Mouse (Mus musculus): ENCODE data around the gene Brms1l. TPM values are rescaled to one million over a fixed set of nuclear protein-coding genes. Genes with fewer than 3 reads are reported as not detected.

Gene Brms1l
- polyA plus RNA-seq, 1 experiment from 2014 or later = 31.6 TPM

DNA sequence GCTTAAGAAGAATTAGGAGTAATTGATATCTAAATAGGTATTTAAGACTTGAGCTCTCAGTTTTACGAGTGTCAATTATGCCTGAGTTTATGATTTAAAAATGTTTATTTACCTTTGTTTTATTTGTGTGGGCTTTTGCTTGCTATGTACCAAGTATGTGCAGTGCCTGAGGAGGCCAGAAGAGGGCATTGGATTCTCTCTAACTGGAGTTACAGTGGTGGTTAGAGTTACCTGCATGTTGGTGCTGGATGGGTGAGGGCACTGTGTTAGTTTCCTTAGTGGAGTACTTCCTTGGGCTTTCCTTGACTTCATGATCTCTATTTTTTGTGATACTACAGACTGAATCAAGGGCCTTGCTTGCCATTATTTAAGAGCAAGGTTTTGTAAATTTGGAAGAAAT lies 10.6 kb downstream of the Brms1l start:
- 73% methylated on average over 1 of the region's 1 CpGs for WGBS
- Histone ChIP-seq H3K27me3 (ENCODE audit: control insufficient read depth, insufficient read depth, low read length) (no peaks in the 10 kb centered on the region), H3K4me1 (ENCODE audit: control insufficient read depth, insufficient read depth, low read length) (no peaks in the 10 kb centered on the region), H3K4me2 (replicated peaks; ENCODE audit: low read depth, low read length) (no peak overlapping the region), H3K9ac (ENCODE audit: low read depth, low read length) (no peak overlapping the region), H3K27ac (ENCODE audit: low read depth, low read length) (no peak overlapping the region), H3K36me3 (ENCODE audit: control insufficient read depth, insufficient read depth, low read length) (peaks cover 33% of the 10 kb centered on the region), H3K4me3 (ENCODE audit: low read length) (no peak overlapping the region), H3K9me3 (ENCODE audit: control insufficient read depth, low read length) (no peaks in the 10 kb centered on the region)
- ATAC-seq (ENCODE audit: low FRiP score, low TSS enrichment) = 0 out of 2 replicates have a peak, but pooled peaks have one; percentile 35

DNA sequence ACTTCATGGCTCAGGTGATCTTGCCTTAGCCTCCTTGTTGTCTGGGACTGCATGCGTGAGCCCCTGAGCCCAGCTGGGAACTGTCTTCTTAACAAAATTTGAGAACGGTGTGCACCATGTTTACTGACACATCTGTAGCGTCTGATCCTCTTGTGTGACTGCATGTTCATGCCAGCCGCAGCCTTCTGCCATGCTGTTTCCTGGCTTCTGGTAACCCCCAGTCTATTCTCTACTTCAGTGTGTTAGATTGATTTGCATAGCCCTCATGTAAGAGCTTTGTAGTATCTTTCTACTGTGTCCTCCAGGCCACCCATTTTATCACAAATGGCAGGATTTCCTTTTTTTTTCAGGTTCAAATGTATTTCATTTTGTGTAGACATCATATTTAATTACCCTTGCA lies 11.7 kb downstream of the Brms1l start:
- WGBS = 97% methylated on average over 4 of the region's 4 CpGs
- no peak for ATAC-seq (ENCODE audit: low FRiP score, low TSS enrichment)
- Histone ChIP-seq H3K9me3 (ENCODE audit: control insufficient read depth, low read length) (no peaks in the 10 kb centered on the region), H3K9ac (ENCODE audit: low read depth, low read length) (no peak overlapping the region), H3K27me3 (ENCODE audit: control insufficient read depth, insufficient read depth, low read length) (no peaks in the 10 kb centered on the region), H3K27ac (ENCODE audit: low read depth, low read length) (no peak overlapping the region), H3K4me1 (ENCODE audit: control insufficient read depth, insufficient read depth, low read length) (no peaks in the 10 kb centered on the region), H3K4me2 (replicated peaks; ENCODE audit: low read depth, low read length) (no peak overlapping the region), H3K36me3 (ENCODE audit: control insufficient read depth, insufficient read depth, low read length) (peaks cover 23% of the 10 kb centered on the region), H3K4me3 (ENCODE audit: low read length) (no peak overlapping the region)

DNA sequence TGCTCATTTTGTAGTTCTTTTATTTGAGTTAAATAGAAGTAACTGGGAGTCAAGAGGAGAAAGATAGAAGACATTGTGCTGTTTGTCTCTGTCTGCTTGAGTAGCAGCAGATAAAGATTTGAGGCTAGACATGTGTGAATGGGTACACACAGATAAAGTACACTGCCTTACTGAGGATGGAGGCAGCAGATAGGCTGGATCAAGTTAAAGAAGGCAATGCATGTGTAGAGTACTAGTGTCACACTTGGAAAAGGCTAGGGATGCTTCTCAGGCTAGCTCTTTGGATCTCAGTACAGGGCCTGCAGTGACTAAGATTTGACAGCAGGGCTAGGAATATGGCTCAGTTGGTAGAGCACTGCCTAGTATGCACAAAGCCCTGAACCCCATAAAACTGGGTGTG lies 14.5 kb downstream of the Brms1l start:
- ATAC-seq (ENCODE audit: low FRiP score, low TSS enrichment) = no peak
- Histone ChIP-seq H3K27ac (ENCODE audit: low read depth, low read length) (no peak overlapping the region), H3K4me1 (ENCODE audit: control insufficient read depth, insufficient read depth, low read length) (no peaks in the 10 kb centered on the region), H3K4me2 (replicated peaks; ENCODE audit: low read depth, low read length) (no peak overlapping the region), H3K9me3 (ENCODE audit: control insufficient read depth, low read length) (peaks cover under 1% of the 10 kb centered on the region; the same call in 1 of the 2 replicates), H3K36me3 (ENCODE audit: control insufficient read depth, insufficient read depth, low read length) (peaks cover 13% of the 10 kb centered on the region), H3K4me3 (ENCODE audit: low read length) (no peak overlapping the region), H3K27me3 (ENCODE audit: control insufficient read depth, insufficient read depth, low read length) (no peaks in the 10 kb centered on the region), H3K9ac (ENCODE audit: low read depth, low read length) (no peak overlapping the region)

DNA sequence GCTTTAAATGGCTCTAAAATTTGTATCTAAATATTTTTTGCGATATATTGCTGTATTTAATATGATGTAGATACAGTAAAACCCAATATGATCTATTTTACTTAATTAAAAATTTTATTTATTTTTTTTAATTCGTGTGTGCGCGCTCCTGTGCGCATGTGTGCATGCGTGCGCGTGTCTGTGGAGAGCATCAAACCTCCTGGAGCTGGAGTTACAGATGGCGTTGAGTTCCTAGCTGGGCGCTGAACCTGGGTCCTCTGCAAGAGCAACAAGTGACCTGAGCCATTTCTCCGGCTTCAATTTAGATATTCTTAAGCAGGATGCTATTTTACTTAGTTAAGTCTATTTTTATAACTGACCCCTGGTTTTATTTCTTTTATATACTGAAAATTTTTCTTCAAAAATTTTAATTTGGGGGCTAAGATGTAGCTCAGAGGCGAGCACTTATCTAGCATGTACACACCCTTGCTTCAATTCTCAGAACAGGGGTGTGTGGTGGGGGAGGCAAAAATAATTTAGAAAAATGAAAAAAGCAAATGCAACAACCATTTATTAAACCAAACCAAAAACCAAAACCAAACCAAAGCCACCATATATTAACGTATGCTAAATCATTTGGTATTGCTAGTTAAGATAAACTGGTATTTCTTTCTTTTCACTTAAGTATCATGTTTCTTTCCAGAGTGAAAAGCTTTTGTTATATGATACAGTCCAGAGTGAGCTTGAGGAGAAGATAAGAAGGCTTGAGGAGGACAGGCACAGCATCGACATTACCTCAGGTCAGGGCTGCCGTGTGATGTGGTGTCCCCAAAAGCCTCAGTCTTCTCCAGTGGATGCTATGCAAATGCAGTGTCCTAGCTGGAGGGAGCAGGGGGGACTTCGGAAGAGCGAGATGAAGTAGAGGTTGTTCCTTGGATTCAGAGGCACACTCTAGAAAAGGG lies 23.6 kb downstream of the Brms1l start:
- no peak overlapping the region for H3K9ac ChIP-seq (ENCODE audit: low read depth, low read length)
- H3K9me3 ChIP-seq (ENCODE audit: control insufficient read depth, low read length) = peaks cover 12% of the 10 kb centered on the region; the same call in 1 of the 2 replicates
- H3K4me2 ChIP-seq (replicated peaks; ENCODE audit: low read depth, low read length) = no peak overlapping the region
- H3K4me1 ChIP-seq (ENCODE audit: control insufficient read depth, insufficient read depth, low read length) = no peaks in the 10 kb centered on the region
- 91% methylated on average over 17 of the region's 17 CpGs for WGBS
- H3K27me3 ChIP-seq (ENCODE audit: control insufficient read depth, insufficient read depth, low read length) = no peaks in the 10 kb centered on the region
- H3K27ac ChIP-seq (ENCODE audit: low read depth, low read length) = no peak overlapping the region
- H3K36me3 ChIP-seq (ENCODE audit: control insufficient read depth, insufficient read depth, low read length) = peaks cover 24% of the 10 kb centered on the region
- no peak for ATAC-seq (ENCODE audit: low FRiP score, low TSS enrichment)
- no peak overlapping the region for H3K4me3 ChIP-seq (ENCODE audit: low read length)

DNA sequence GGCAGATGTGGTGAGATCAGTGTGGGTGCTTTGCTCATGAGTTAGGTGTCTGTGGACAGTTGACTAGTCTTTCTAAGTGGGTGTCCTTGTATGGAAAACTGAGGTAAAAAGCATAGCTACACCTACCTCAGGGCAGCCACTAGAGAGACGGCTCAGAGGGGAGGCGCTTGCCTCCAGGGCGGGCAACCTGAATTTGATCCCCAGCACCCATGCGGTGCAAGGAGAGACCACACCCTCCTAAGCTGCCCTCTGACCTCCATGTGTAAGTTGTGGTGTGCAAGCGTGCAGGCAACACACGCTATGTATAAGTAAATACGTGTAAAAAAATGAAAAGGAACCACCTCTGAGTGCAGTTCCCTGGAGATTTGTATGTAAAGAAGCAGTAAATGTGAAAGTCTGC lies 24.5 kb downstream of the Brms1l start:
- no peak for ATAC-seq (ENCODE audit: low FRiP score, low TSS enrichment)
- Histone ChIP-seq H3K27ac (ENCODE audit: low read depth, low read length) (no peak overlapping the region), H3K4me3 (ENCODE audit: low read length) (no peak overlapping the region), H3K9ac (ENCODE audit: low read depth, low read length) (no peak overlapping the region), H3K4me1 (ENCODE audit: control insufficient read depth, insufficient read depth, low read length) (no peaks in the 10 kb centered on the region), H3K4me2 (replicated peaks; ENCODE audit: low read depth, low read length) (no peak overlapping the region), H3K27me3 (ENCODE audit: control insufficient read depth, insufficient read depth, low read length) (no peaks in the 10 kb centered on the region), H3K9me3 (ENCODE audit: control insufficient read depth, low read length) (peaks cover 12% of the 10 kb centered on the region; the same call in 1 of the 2 replicates), H3K36me3 (ENCODE audit: control insufficient read depth, insufficient read depth, low read length) (peaks cover 24% of the 10 kb centered on the region)
- 91% methylated on average over 7 of the region's 7 CpGs for WGBS

DNA sequence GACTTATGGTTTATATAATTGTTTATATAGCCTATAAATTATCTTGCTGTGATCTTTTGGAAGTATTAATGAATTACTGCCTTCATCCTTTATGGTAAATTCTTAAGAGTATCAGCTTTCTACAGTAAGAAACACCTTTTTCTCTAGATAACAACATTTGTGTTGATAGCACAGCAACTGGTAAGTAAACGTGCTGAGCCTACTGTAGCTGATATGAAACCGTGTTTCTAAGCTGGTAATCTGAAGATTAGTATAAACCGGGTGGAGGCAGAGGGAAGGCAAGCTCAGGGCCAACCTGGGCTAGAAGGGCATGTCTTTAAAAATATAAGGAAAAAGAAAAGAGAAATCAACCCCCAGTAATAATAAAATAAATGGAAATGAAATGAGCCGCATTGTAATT lies 31.6 kb downstream of the Brms1l start:
- H3K36me3 ChIP-seq (ENCODE audit: control insufficient read depth, insufficient read depth, low read length) = peaks cover 32% of the 10 kb centered on the region
- no peak overlapping the region for H3K9ac ChIP-seq (ENCODE audit: low read depth, low read length)
- H3K4me2 ChIP-seq (replicated peaks; ENCODE audit: low read depth, low read length) = no peak overlapping the region
- H3K27me3 ChIP-seq (ENCODE audit: control insufficient read depth, insufficient read depth, low read length) = no peaks in the 10 kb centered on the region
- no peaks in the 10 kb centered on the region; the same call in 1 of the 2 replicates for H3K9me3 ChIP-seq (ENCODE audit: control insufficient read depth, low read length)
- ATAC-seq (ENCODE audit: low FRiP score, low TSS enrichment) = no peak
- H3K4me1 ChIP-seq (ENCODE audit: control insufficient read depth, insufficient read depth, low read length) = no peaks in the 10 kb centered on the region
- 93% methylated on average over 4 of the region's 4 CpGs for WGBS
- H3K4me3 ChIP-seq (ENCODE audit: low read length) = no peak overlapping the region
- H3K27ac ChIP-seq (ENCODE audit: low read depth, low read length) = no peak overlapping the region

DNA sequence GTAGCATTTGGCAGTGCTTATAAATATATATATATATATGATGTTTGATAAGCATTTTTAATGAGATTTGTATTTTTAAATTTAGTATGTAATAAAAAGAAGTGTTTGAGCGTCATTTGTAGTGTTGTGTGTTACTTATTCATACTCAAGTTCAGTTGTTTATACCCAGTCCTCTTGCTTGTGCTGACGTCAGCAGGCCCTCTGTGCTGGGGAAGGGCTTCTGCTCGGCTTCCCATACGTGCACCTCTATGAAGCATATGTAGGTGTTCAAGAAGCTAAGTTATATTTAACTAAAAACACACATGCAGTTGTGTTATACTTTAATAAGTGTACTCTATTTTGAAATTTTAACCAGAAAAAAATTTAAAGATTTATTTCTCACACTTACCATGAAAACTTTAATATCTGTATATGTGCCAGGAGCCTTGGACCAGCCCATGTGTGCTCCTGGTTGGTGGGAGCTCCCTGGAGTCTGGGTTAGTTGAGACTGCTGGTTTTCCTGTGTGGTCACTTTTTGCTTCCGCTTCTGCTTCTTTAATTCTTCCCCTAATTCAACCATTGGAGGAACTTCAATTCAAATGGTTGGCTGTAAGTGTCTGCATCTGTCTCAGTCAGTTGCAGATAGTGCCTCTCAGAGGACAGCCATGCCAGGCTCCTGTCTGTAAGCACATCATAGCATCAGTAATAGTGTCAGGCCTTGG lies 33.6 kb downstream of the Brms1l start:
- WGBS = 92% methylated on average over 5 of the region's 5 CpGs
- H3K27ac ChIP-seq (ENCODE audit: low read depth, low read length) = no peak overlapping the region
- no peak for ATAC-seq (ENCODE audit: low FRiP score, low TSS enrichment)
- H3K9me3 ChIP-seq (ENCODE audit: control insufficient read depth, low read length) = no peaks in the 10 kb centered on the region; the same call in 1 of the 2 replicates
- peaks cover 32% of the 10 kb centered on the region for H3K36me3 ChIP-seq (ENCODE audit: control insufficient read depth, insufficient read depth, low read length)
- H3K4me3 ChIP-seq (ENCODE audit: low read length) = no peak overlapping the region
- no peak overlapping the region for H3K9ac ChIP-seq (ENCODE audit: low read depth, low read length)
- no peak overlapping the region for H3K4me2 ChIP-seq (replicated peaks; ENCODE audit: low read depth, low read length)
- no peaks in the 10 kb centered on the region for H3K27me3 ChIP-seq (ENCODE audit: control insufficient read depth, insufficient read depth, low read length)
- no peaks in the 10 kb centered on the region for H3K4me1 ChIP-seq (ENCODE audit: control insufficient read depth, insufficient read depth, low read length)

DNA sequence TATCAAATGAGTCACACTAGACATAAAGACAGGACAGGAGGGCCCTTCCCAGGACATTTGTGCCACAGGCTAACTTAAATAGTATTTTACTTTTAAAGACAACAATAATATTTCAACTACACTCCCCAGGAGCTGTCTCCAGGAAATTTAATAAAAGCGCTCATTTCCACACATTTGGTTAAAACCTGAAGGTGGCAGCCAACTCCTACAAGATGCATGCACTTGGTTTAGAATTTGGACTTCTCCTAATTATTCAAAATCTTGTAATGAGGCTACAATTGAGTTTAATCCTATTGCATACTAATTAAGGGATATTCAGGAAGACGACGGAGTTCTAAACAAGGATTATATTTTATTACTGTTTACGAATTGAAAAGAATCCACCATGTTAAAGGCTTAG lies 49.3 kb downstream of the Brms1l start:
- H3K36me3 ChIP-seq (ENCODE audit: control insufficient read depth, insufficient read depth, low read length) = no peaks in the 10 kb centered on the region
- no peak overlapping the region for H3K9ac ChIP-seq (ENCODE audit: low read depth, low read length)
- no peak overlapping the region for H3K27ac ChIP-seq (ENCODE audit: low read depth, low read length)
- WGBS = 83% methylated on average over 4 of the region's 4 CpGs
- H3K27me3 ChIP-seq (ENCODE audit: control insufficient read depth, insufficient read depth, low read length) = no peaks in the 10 kb centered on the region
- no peak for ATAC-seq (ENCODE audit: low FRiP score, low TSS enrichment)
- H3K4me1 ChIP-seq (ENCODE audit: control insufficient read depth, insufficient read depth, low read length) = no peaks in the 10 kb centered on the region
- no peaks in the 10 kb centered on the region for H3K9me3 ChIP-seq (ENCODE audit: control insufficient read depth, low read length)
- H3K4me3 ChIP-seq (ENCODE audit: low read length) = no peak overlapping the region
- H3K4me2 ChIP-seq (replicated peaks; ENCODE audit: low read depth, low read length) = no peak overlapping the region

DNA sequence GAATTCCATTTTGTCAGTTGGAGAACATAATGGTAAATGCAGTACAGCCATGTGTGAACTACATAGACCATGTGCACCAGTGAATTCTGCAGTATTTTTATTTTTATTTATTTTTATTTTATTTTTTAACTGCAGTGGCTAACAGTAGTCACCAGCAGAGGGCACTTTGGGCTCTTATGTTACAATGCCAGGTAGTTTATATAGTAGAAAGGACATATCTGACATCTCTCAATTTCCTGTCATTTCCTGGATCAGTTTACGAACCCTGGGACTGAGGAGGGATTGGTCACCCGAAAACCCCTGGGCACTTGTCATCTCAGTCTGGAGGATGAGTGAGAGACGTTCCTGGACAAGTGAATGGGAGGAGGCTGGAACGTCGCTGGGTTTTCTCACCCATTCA lies 52.4 kb downstream of the Brms1l start:
- H3K27ac ChIP-seq (ENCODE audit: low read depth, low read length) = no peak overlapping the region
- no peak overlapping the region for H3K9ac ChIP-seq (ENCODE audit: low read depth, low read length)
- ATAC-seq (ENCODE audit: low FRiP score, low TSS enrichment) = no peak
- H3K36me3 ChIP-seq (ENCODE audit: control insufficient read depth, insufficient read depth, low read length) = no peaks in the 10 kb centered on the region
- no peaks in the 10 kb centered on the region for H3K27me3 ChIP-seq (ENCODE audit: control insufficient read depth, insufficient read depth, low read length)
- WGBS = 24% methylated on average over 5 of the region's 5 CpGs
- H3K4me1 ChIP-seq (ENCODE audit: control insufficient read depth, insufficient read depth, low read length) = no peaks in the 10 kb centered on the region
- H3K9me3 ChIP-seq (ENCODE audit: control insufficient read depth, low read length) = no peaks in the 10 kb centered on the region
- no peak overlapping the region for H3K4me2 ChIP-seq (replicated peaks; ENCODE audit: low read depth, low read length)
- no peak overlapping the region for H3K4me3 ChIP-seq (ENCODE audit: low read length)

Measured in kidney, embryonic 14.5 days (tissue).